Mouse (Mus musculus) myocyte (in vitro differentiated cells): Measurements from ENCODE around the gene Mab21l2. TPM values are rescaled to one million over a fixed set of nuclear protein-coding genes. Genes with fewer than 3 reads are reported as not detected.

Experiments
- H3K27me3 ChIP-seq: one replicate; pipeline ENCODE4 v1.6.1; 2011; ENCODE audit not compliant: control insufficient read depth, insufficient read depth, insufficient read length
- H3K36me3 ChIP-seq: one replicate; pipeline ENCODE4 v1.6.1; 2011; ENCODE audit not compliant: control insufficient read depth, insufficient read depth
- H3K4me2 ChIP-seq: one replicate; pipeline ENCODE4 v1.6.1; 2011; ENCODE audit warnings: low read depth, control low read depth
- H3K4me3 ChIP-seq: one replicate; pipeline ENCODE4 v1.5.1; 2011; ENCODE audit warnings: mild to moderate bottlenecking, control low read depth, moderate library complexity
- H3K79me2 ChIP-seq: one replicate; pipeline ENCODE4 v1.6.1; 2011; ENCODE audit not compliant: control insufficient read depth, insufficient read depth
- H3ac ChIP-seq: one replicate; pipeline ENCODE4 v1.6.1; 2011; ENCODE audit not compliant: control insufficient read depth, insufficient read length
- CEBPB ChIP-seq: IDR thresholded peaks from 2 replicates; pipeline ENCODE4 v1.6.1; 2011; ENCODE audit warnings: mild to moderate bottlenecking, moderate library complexity; ENCODE audit not compliant: poor library complexity, insufficient read depth, severe bottlenecking
- E2F4 ChIP-seq: IDR thresholded peaks from one replicate; pipeline ENCODE4 v1.6.1; 2011; ENCODE audit warnings: mild to moderate bottlenecking, control low read depth, moderate library complexity; ENCODE audit not compliant: insufficient read depth
- MAX ChIP-seq: IDR thresholded peaks from one replicate; pipeline ENCODE4 v1.6.1; 2011; ENCODE audit warnings: low read depth, mild to moderate bottlenecking, control low read depth
- MYOD1 ChIP-seq, 3 experiments: IDR thresholded peaks; one replicate each; pipeline ENCODE4 v1.6.1; 2011; ENCODE audit warnings: control low read depth in 2 of 3, low read depth in 2 of 3, mild to moderate bottlenecking in 2 of 3, moderate library complexity in 1 of 3; ENCODE audit not compliant: insufficient read length in 2 of 3, control insufficient read depth in 1 of 3
- MYOG ChIP-seq, 3 experiments: IDR thresholded peaks; one replicate each; pipeline ENCODE4 v1.6.1; 2011; ENCODE audit warnings: control low read depth in 2 of 3, low read depth in 2 of 3, mild to moderate bottlenecking in 2 of 3; ENCODE audit not compliant: insufficient read length in 2 of 3, control insufficient read depth in 1 of 3, insufficient read depth in 1 of 3
- POLR2A ChIP-seq: IDR thresholded peaks from one replicate; pipeline ENCODE4 v1.6.1; 2011; ENCODE audit warnings: low read depth, mild to moderate bottlenecking, control low read depth, moderate library complexity; ENCODE audit not compliant: insufficient read length
- POLR2AphosphoS2 ChIP-seq: IDR thresholded peaks from one replicate; pipeline ENCODE4 v1.6.1; 2011; ENCODE audit warnings: low read depth, control low read depth; ENCODE audit not compliant: insufficient read length
- REST ChIP-seq: IDR thresholded peaks from one replicate; pipeline ENCODE4 v1.6.1; 2011; ENCODE audit warnings: mild to moderate bottlenecking, control low read depth, moderate library complexity; ENCODE audit not compliant: insufficient read depth, insufficient read length
- SRF ChIP-seq: IDR thresholded peaks from one replicate; pipeline ENCODE4 v1.6.1; 2011; ENCODE audit warnings: low read depth; ENCODE audit not compliant: control insufficient read depth, insufficient read length
- TCF12 ChIP-seq: IDR thresholded peaks from one replicate; pipeline ENCODE4 v1.6.1; 2011; ENCODE audit warnings: mild to moderate bottlenecking, control low read depth; ENCODE audit not compliant: poor library complexity, insufficient read depth, severe bottlenecking
- TCF3 ChIP-seq: IDR thresholded peaks from one replicate; pipeline ENCODE4 v1.6.1; 2011; ENCODE audit warnings: low read depth, control low read depth; ENCODE audit not compliant: insufficient read length
- USF1 ChIP-seq: IDR thresholded peaks from one replicate; pipeline ENCODE4 v1.6.1; 2011; ENCODE audit warnings: low read depth, mild to moderate bottlenecking, control low read depth, moderate library complexity
- polyA plus RNA-seq: library from polyadenylated mRNA; unstranded; fragments of >200 nt; fragmentation: generic; extraction: Trizol; gene quantifications from one replicate; pipeline ENCODE4 v1.2.1, GENCODE M21; 2012; ENCODE audit warnings: missing spikeins

The Mab21l2 gene
- polyA plus RNA-seq, 1 experiment: not detected

DNA sequence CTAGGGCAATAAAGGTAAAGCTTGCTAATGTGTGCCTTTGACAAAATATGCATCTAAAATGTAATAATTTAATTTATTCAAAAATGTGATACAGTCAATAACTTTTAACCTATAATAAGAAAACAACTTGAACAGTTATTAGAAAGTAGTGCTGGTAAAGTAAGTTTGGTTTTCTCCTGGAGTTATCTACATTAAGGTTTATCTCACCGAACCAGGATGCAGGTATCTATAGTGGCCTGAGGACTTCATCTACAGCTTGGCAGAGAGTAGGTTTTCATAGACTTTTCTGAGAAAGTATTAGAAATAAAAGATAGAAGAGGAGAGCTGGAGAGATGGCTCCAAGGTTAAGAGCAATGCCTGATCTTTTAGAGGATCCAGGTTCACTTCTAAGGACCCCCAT lies 13.0 kb upstream of the Mab21l2 start:
- no peak overlapping the region for H3K4me2 ChIP-seq
- H3K27me3 ChIP-seq: no peaks in the 10 kb centered on the region
- no peak for TF ChIP-seq REST
- no peak for TF ChIP-seq POLR2AphosphoS2
- no peak for TF ChIP-seq TCF12
- no peak for TF ChIP-seq TCF3
- no peak for TF ChIP-seq MYOG (IDR thresholded peaks at IDR 0.05; ENCODE audit: control insufficient read depth in 1 of 3, insufficient read depth in 1 of 3, insufficient read length in 2 of 3, low read depth in 2 of 3)
- TF ChIP-seq USF1: no peak
- TF ChIP-seq MAX: no peak
- no peak for TF ChIP-seq POLR2A
- no peak for TF ChIP-seq MYOD1 (IDR thresholded peaks at IDR 0.05; ENCODE audit: control insufficient read depth in 1 of 3, insufficient read length in 2 of 3, low read depth in 2 of 3)
- TF ChIP-seq SRF: no peak
- TF ChIP-seq E2F4: no peak
- TF ChIP-seq CEBPB: no peak
- no peaks in the 10 kb centered on the region for H3K79me2 ChIP-seq
- no peak overlapping the region for H3ac ChIP-seq
- no peaks in the 10 kb centered on the region for H3K36me3 ChIP-seq
- no peak overlapping the region for H3K4me3 ChIP-seq

DNA sequence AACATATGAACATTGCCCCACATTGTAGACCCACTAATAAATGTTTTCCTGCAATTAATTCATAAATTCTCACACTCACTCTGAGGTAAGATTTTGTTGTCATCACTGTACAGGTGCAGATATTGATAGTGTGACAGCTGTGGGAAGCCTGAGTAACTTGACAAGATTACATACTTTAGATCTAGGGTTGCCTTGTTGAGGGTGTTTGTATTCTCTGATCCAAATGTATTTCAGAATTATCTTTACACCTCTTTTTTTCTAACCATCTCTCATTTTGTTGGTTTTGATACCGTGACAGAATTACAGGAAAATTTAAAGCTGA lies 12.6 kb upstream of the Mab21l2 start:
- no peak for TF ChIP-seq E2F4
- TF ChIP-seq MYOD1 (IDR thresholded peaks at IDR 0.05; ENCODE audit: control insufficient read depth in 1 of 3, insufficient read length in 2 of 3, low read depth in 2 of 3): no peak
- TF ChIP-seq TCF3: no peak
- TF ChIP-seq REST: no peak
- TF ChIP-seq SRF: no peak
- TF ChIP-seq POLR2A: no peak
- TF ChIP-seq TCF12: no peak
- TF ChIP-seq MAX: no peak
- no peak for TF ChIP-seq MYOG (IDR thresholded peaks at IDR 0.05; ENCODE audit: control insufficient read depth in 1 of 3, insufficient read depth in 1 of 3, insufficient read length in 2 of 3, low read depth in 2 of 3)
- no peak for TF ChIP-seq POLR2AphosphoS2
- TF ChIP-seq CEBPB: no peak
- no peak for TF ChIP-seq USF1

DNA sequence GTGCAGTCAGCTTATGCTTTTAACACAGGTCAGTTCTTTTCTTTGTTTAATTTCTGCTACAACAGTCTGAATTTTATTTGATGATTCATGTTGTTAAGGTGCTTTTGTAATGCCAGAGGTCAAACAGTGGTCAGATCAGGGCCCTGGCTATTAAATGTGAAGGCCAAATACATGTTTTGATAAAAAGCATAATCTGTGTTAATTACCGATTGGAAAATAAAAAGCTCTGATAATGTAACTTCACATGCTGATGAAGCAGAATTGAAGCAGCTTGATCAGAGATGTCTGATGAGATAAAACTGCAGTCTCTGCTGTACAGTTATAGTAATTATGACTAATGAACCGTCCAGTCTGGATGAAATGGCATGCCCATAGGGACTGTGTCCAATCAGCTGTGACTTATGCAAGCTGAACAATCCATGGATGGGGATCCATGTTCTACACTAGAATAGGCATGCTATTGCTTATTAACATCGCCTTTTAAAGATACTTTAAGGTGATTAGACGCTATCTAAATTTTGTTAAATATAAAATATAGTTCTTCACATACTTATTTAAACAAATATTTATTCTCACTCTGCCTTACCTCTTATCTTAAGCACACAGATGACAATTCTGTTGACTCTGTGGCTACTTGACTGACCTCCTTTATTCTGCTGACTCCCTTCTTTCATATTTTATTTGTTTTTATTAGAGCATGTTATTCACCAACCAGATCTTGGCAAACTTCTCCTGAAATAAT lies 12.0 kb upstream of the Mab21l2 start:
- TF ChIP-seq POLR2A (no peak), TCF3 (no peak), MYOG (IDR thresholded peaks at IDR 0.05; ENCODE audit: control insufficient read depth in 1 of 3, insufficient read depth in 1 of 3, insufficient read length in 2 of 3, low read depth in 2 of 3) (no peak), MAX (no peak), E2F4 (no peak), USF1 (no peak), SRF (no peak), TCF12 (no peak), MYOD1 (IDR thresholded peaks at IDR 0.05; ENCODE audit: control insufficient read depth in 1 of 3, insufficient read length in 2 of 3, low read depth in 2 of 3) (no peak), REST (no peak), POLR2AphosphoS2 (no peak), CEBPB (no peak)
- Histone ChIP-seq H3K36me3 (no peaks in the 10 kb centered on the region), H3K4me2 (no peak overlapping the region), H3K27me3 (no peaks in the 10 kb centered on the region), H3K4me3 (no peak overlapping the region), H3K79me2 (no peaks in the 10 kb centered on the region), H3ac (no peak overlapping the region)

More for the DNA sequence above, 12.6 kb upstream of the Mab21l2 start:
- Histone ChIP-seq H3K27me3 (no peaks in the 10 kb centered on the region), H3K4me3 (no peak overlapping the region), H3K4me2 (no peak overlapping the region), H3K79me2 (no peaks in the 10 kb centered on the region), H3ac (no peak overlapping the region), H3K36me3 (no peaks in the 10 kb centered on the region)

DNA sequence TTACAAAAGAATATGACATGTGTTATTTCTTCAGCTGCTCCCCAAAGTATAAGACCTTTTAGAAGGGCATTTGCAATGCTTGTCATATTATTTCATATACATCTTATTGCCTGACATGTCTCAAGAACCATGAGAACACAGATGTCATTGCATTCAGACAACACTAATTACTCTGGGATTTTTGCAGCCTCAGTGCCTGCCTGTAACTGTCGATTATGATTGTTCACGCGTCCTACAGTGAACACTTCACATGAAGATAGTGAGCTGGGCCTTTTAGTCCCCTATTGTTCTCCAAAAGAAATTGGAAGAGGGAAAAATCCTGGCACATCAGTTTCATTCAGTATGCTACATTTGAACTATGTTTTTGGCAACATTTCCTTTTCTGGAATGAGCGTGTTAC lies 11.2 kb upstream of the Mab21l2 start:
- H3K36me3 ChIP-seq: no peaks in the 10 kb centered on the region
- H3K27me3 ChIP-seq: no peaks in the 10 kb centered on the region
- no peak overlapping the region for H3K4me3 ChIP-seq
- no peak for TF ChIP-seq POLR2AphosphoS2
- no peak for TF ChIP-seq USF1
- TF ChIP-seq CEBPB: no peak
- no peak for TF ChIP-seq POLR2A
- no peak for TF ChIP-seq MYOD1 (IDR thresholded peaks at IDR 0.05; ENCODE audit: control insufficient read depth in 1 of 3, insufficient read length in 2 of 3, low read depth in 2 of 3)
- no peak for TF ChIP-seq E2F4
- no peak overlapping the region for H3ac ChIP-seq
- H3K79me2 ChIP-seq: no peaks in the 10 kb centered on the region
- H3K4me2 ChIP-seq: no peak overlapping the region

DNA sequence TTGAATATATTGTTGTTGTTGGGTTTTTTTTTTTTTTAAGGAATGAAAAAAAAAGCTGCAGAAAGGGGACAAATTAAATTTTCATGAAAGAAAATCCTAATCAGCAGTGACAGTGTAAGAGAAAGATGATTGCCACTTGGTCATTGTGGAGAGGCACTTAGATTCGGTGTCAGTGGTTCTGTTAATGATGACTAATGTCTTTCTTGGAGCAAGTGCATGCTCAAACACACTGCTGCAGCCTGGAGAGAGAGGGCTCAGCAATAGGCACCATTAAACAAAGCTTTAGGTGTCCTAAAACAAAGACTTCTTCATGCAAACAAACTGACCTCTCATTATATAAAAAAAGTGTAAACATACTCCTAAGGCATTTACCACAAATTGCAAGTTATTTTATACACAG lies 10.5 kb upstream of the Mab21l2 start:
- no peak overlapping the region for H3ac ChIP-seq
- no peaks in the 10 kb centered on the region for H3K27me3 ChIP-seq
- no peak for TF ChIP-seq USF1
- TF ChIP-seq MYOD1 (IDR thresholded peaks at IDR 0.05; ENCODE audit: control insufficient read depth in 1 of 3, insufficient read length in 2 of 3, low read depth in 2 of 3): no peak
- no peak for TF ChIP-seq TCF3
- no peak for TF ChIP-seq POLR2A
- TF ChIP-seq E2F4: no peak
- TF ChIP-seq CEBPB: no peak
- no peak for TF ChIP-seq TCF12
- TF ChIP-seq SRF: no peak
- no peak for TF ChIP-seq POLR2AphosphoS2
- H3K36me3 ChIP-seq: no peaks in the 10 kb centered on the region
- H3K4me2 ChIP-seq: no peak overlapping the region
- no peak overlapping the region for H3K4me3 ChIP-seq
- H3K79me2 ChIP-seq: no peaks in the 10 kb centered on the region
